Mouse (Mus musculus): ENCODE data around the gene Gfm1. TPM values are rescaled to one million over a fixed set of nuclear protein-coding genes. Genes with fewer than 3 reads are reported as not detected.
A peak's percentile ranks its signal among the peaks of the same experiment; 100 is the strongest.

Gene Gfm1
- polyA plus RNA-seq, 1 experiment from 2014 or later: 36.2 TPM

- H3K4me1 ChIP-seq (ENCODE audit: control insufficient read depth, insufficient read depth, low read length): no peaks in the 10 kb centered on the region
- DNase-seq (ENCODE audit: low spot score) (no peak), ATAC-seq (no peak)
- H3K4me3 ChIP-seq (ENCODE audit: low read depth, low read length): no peak overlapping the region
- no peaks in the 10 kb centered on the region for H3K27me3 ChIP-seq (replicated peaks; ENCODE audit: control insufficient read depth, insufficient read depth, low read length)
- no peaks in the 10 kb centered on the region for H3K9me3 ChIP-seq (replicated peaks; ENCODE audit: control insufficient read depth, low read length)
- WGBS: 80% methylated on average over 2 of the region's 2 CpGs
- no peak overlapping the region for H3K27ac ChIP-seq (ENCODE audit: low read depth, low read length)
- H3K36me3 ChIP-seq (ENCODE audit: control insufficient read depth, insufficient read depth, low read length): no peaks in the 10 kb centered on the region
- no peak overlapping the region for H3K9ac ChIP-seq (ENCODE audit: low read length)
- no peak overlapping the region for H3K4me2 ChIP-seq (ENCODE audit: low read length)
Measured at GRCm38 (mm10) chr3:67505286-67505685, 75.4 kb downstream of the Gfm1 start.

- no peak overlapping the region for H3K27ac ChIP-seq (ENCODE audit: low read depth, low read length)
- ATAC-seq (no peak), DNase-seq (ENCODE audit: low spot score) (no peak)
- H3K36me3 ChIP-seq (ENCODE audit: control insufficient read depth, insufficient read depth, low read length): no peaks in the 10 kb centered on the region
- H3K4me2 ChIP-seq (ENCODE audit: low read length): no peak overlapping the region
- no peaks in the 10 kb centered on the region for H3K4me1 ChIP-seq (ENCODE audit: control insufficient read depth, insufficient read depth, low read length)
- no peaks in the 10 kb centered on the region for H3K9me3 ChIP-seq (replicated peaks; ENCODE audit: control insufficient read depth, low read length)
- no peak overlapping the region for H3K9ac ChIP-seq (ENCODE audit: low read length)
- WGBS: 87% methylated on average over 10 of the region's 10 CpGs
- no peak overlapping the region for H3K4me3 ChIP-seq (ENCODE audit: low read depth, low read length)
- 0 out of 2 replicates have a peak, but pooled peaks cover 1% of the 10 kb centered on the region for H3K27me3 ChIP-seq (replicated peaks; ENCODE audit: control insufficient read depth, insufficient read depth, low read length)
Measured at GRCm38 (mm10) chr3:67508216-67508892, 78.5 kb downstream of the Gfm1 start.

GRCm38 (mm10) chr3:67512807-67513206 lies 82.9 kb downstream of the Gfm1 start:
- no peak overlapping the region for H3K4me2 ChIP-seq (ENCODE audit: low read length)
- H3K4me1 ChIP-seq (ENCODE audit: control insufficient read depth, insufficient read depth, low read length): no peaks in the 10 kb centered on the region
- H3K27me3 ChIP-seq (replicated peaks; ENCODE audit: control insufficient read depth, insufficient read depth, low read length): peaks cover 19% of the 10 kb centered on the region
- DNase-seq (ENCODE audit: low spot score) (peak; percentile 90), ATAC-seq (peak; percentile 72)
- H3K9ac ChIP-seq (ENCODE audit: low read length): no peak overlapping the region; the same call in 1 of the 2 replicates
- no peak overlapping the region for H3K4me3 ChIP-seq (ENCODE audit: low read depth, low read length)
- WGBS: 6% methylated on average over 5 of the region's 5 CpGs
- no peaks in the 10 kb centered on the region for H3K9me3 ChIP-seq (replicated peaks; ENCODE audit: control insufficient read depth, low read length)
- no peak overlapping the region for H3K27ac ChIP-seq (ENCODE audit: low read depth, low read length)
- no peaks in the 10 kb centered on the region for H3K36me3 ChIP-seq (ENCODE audit: control insufficient read depth, insufficient read depth, low read length)

- no peaks in the 10 kb centered on the region for H3K36me3 ChIP-seq (ENCODE audit: control insufficient read depth, insufficient read depth, low read length)
- H3K9ac ChIP-seq (ENCODE audit: low read length): peak overlapping the region; percentile 69
- H3K4me1 ChIP-seq (ENCODE audit: control insufficient read depth, insufficient read depth, low read length): no peaks in the 10 kb centered on the region
- DNase-seq (ENCODE audit: low spot score) (peak; percentile 33), ATAC-seq (peak; percentile 68)
- WGBS: 6% methylated on average over 40 of the region's 40 CpGs
- H3K4me3 ChIP-seq (ENCODE audit: low read depth, low read length): peak overlapping the region; percentile 52
- H3K27me3 ChIP-seq (replicated peaks; ENCODE audit: control insufficient read depth, insufficient read depth, low read length): peaks cover 19% of the 10 kb centered on the region
- H3K9me3 ChIP-seq (replicated peaks; ENCODE audit: control insufficient read depth, low read length): no peaks in the 10 kb centered on the region
- no peak overlapping the region for H3K27ac ChIP-seq (ENCODE audit: low read depth, low read length)
- peak overlapping the region; percentile 100 for H3K4me2 ChIP-seq (ENCODE audit: low read length)
Measured at GRCm38 (mm10) chr3:67514801-67515273, 84.9 kb downstream of the Gfm1 start.

- under 1% methylated on average over 38 of the region's 38 CpGs for WGBS
- Histone ChIP-seq H3K4me2 (ENCODE audit: low read length) (peak within 1 kb of the TSS; percentile 100), H3K4me1 (ENCODE audit: control insufficient read depth, insufficient read depth, low read length) (no peaks in the 10 kb centered on the region), H3K4me3 (ENCODE audit: low read depth, low read length) (peak within 1 kb of the TSS; percentile 52), H3K27ac (ENCODE audit: low read depth, low read length) (no peak within 1 kb of the TSS), H3K9me3 (replicated peaks; ENCODE audit: control insufficient read depth, low read length) (no peaks in the 10 kb centered on the region), H3K9ac (ENCODE audit: low read length) (peak within 1 kb of the TSS; percentile 69), H3K36me3 (ENCODE audit: control insufficient read depth, insufficient read depth, low read length) (no peaks in the 10 kb centered on the region), H3K27me3 (replicated peaks; ENCODE audit: control insufficient read depth, insufficient read depth, low read length) (peaks cover 19% of the 10 kb centered on the region)
- DNase-seq (ENCODE audit: low spot score) (peak; percentile 24), ATAC-seq (peak; percentile 63)
Measured at GRCm38 (mm10) chr3:67515274-67515801, 85.4 kb downstream of the Gfm1 start, which contains the start of gene Rarres1. Gene Rarres1, minus strand, starts transcription at chr3:67515523.

- ATAC-seq: no peak
- Histone ChIP-seq H3K4me2 (ENCODE audit: low read length) (no peak overlapping the region), H3K4me1 (ENCODE audit: control insufficient read depth, insufficient read depth, low read length) (no peaks in the 10 kb centered on the region), H3K9me3 (replicated peaks; ENCODE audit: control insufficient read depth, low read length) (no peaks in the 10 kb centered on the region), H3K4me3 (ENCODE audit: low read depth, low read length) (no peak overlapping the region), H3K27me3 (replicated peaks; ENCODE audit: control insufficient read depth, insufficient read depth, low read length) (peaks cover 4% of the 10 kb centered on the region; the same call in 1 of the 2 replicates), H3K36me3 (ENCODE audit: control insufficient read depth, insufficient read depth, low read length) (no peaks in the 10 kb centered on the region), H3K9ac (ENCODE audit: low read length) (no peak overlapping the region), H3K27ac (ENCODE audit: low read depth, low read length) (no peak overlapping the region)
- 89% methylated on average over 5 of the region's 5 CpGs for WGBS
- DNase-seq (ENCODE audit: low spot score): no peak
Measured at GRCm38 (mm10) chr3:67520568-67521143, 90.8 kb downstream of the Gfm1 start.

GRCm38 (mm10) chr3:67522709-67523108 lies 92.8 kb downstream of the Gfm1 start:
- 88% methylated on average over 8 of the region's 8 CpGs for WGBS
- no peaks in the 10 kb centered on the region for H3K27me3 ChIP-seq (replicated peaks; ENCODE audit: control insufficient read depth, insufficient read depth, low read length)
- ATAC-seq (no peak), DNase-seq (ENCODE audit: low spot score) (no peak)
- H3K9me3 ChIP-seq (replicated peaks; ENCODE audit: control insufficient read depth, low read length): no peaks in the 10 kb centered on the region
- H3K36me3 ChIP-seq (ENCODE audit: control insufficient read depth, insufficient read depth, low read length): no peaks in the 10 kb centered on the region
- no peak overlapping the region for H3K27ac ChIP-seq (ENCODE audit: low read depth, low read length)
- H3K9ac ChIP-seq (ENCODE audit: low read length): no peak overlapping the region
- H3K4me3 ChIP-seq (ENCODE audit: low read depth, low read length): no peak overlapping the region
- H3K4me1 ChIP-seq (ENCODE audit: control insufficient read depth, insufficient read depth, low read length): no peaks in the 10 kb centered on the region
- H3K4me2 ChIP-seq (ENCODE audit: low read length): no peak overlapping the region

GRCm38 (mm10) chr3:67524768-67525167 lies 94.9 kb downstream of the Gfm1 start:
- ATAC-seq: no peak

More at GRCm38 (mm10) chr3:67524768-67525167, 94.9 kb downstream of the Gfm1 start:
- Histone ChIP-seq H3K4me2 (ENCODE audit: low read length) (no peak overlapping the region), H3K9me3 (replicated peaks; ENCODE audit: control insufficient read depth, low read length) (no peaks in the 10 kb centered on the region), H3K4me3 (ENCODE audit: low read depth, low read length) (no peak overlapping the region), H3K36me3 (ENCODE audit: control insufficient read depth, insufficient read depth, low read length) (no peaks in the 10 kb centered on the region), H3K9ac (ENCODE audit: low read length) (no peak overlapping the region), H3K27me3 (replicated peaks; ENCODE audit: control insufficient read depth, insufficient read depth, low read length) (no peaks in the 10 kb centered on the region), H3K27ac (ENCODE audit: low read depth, low read length) (no peak overlapping the region), H3K4me1 (ENCODE audit: control insufficient read depth, insufficient read depth, low read length) (no peaks in the 10 kb centered on the region)
- WGBS: 79% methylated on average over 6 of the region's 6 CpGs
- no peak for DNase-seq (ENCODE audit: low spot score)
